Mouse (Mus musculus) right cerebral cortex, postnatal 10 days (tissue): ENCODE data around the gene Sema3f.
A peak's percentile ranks its signal among the peaks of the same experiment; 100 is the strongest.

Experiments
- DNase-seq, 2 experiments: peaks; one replicate each; pipeline ENCODE4 v3.0.0; 2021; ENCODE audit warnings: low spot score in 2 of 2

Sema3f gene

GRCm38 (mm10) chr9:107662342-107662741 lies 47.9 kb downstream of the Sema3f start:
- no peak for DNase-seq

GRCm38 (mm10) chr9:107660777-107661176 lies 49.5 kb downstream of the Sema3f start:
- no peak for DNase-seq

- DNase-seq = peak in 1 of 2 experiments; percentile 54
These were observed 50.3 kb downstream of the Sema3f start for GRCm38 (mm10) chr9:107659961-107660360.

- peak; percentile 88 to 89 for DNase-seq
These were observed 50.7 kb downstream of the Sema3f start for GRCm38 (mm10) chr9:107659551-107659950.

- no peak for DNase-seq
These were observed 52.2 kb downstream of the Sema3f start for GRCm38 (mm10) chr9:107658096-107658495.

GRCm38 (mm10) chr9:107657144-107657543 lies 53.1 kb downstream of the Sema3f start:
- DNase-seq = no peak

GRCm38 (mm10) chr9:107654585-107654984 lies 55.7 kb downstream of the Sema3f start:
- no peak for DNase-seq

- no peak for DNase-seq
These were observed 56.8 kb downstream of the Sema3f start for GRCm38 (mm10) chr9:107653474-107653873.

GRCm38 (mm10) chr9:107650708-107651481 lies 59.4 kb downstream of the Sema3f start:
- peak; percentile 81 to 84 for DNase-seq

GRCm38 (mm10) chr9:107650225-107650624 lies 60.0 kb downstream of the Sema3f start:
- DNase-seq = peak; percentile 73 to 79

- no peak for DNase-seq
These were observed 61.5 kb downstream of the Sema3f start for GRCm38 (mm10) chr9:107648767-107649166.

GRCm38 (mm10) chr9:107646975-107647374 lies 63.3 kb downstream of the Sema3f start:
- DNase-seq = no peak

- DNase-seq = peak; percentile 75 to 88
These were observed 64.7 kb downstream of the Sema3f start for GRCm38 (mm10) chr9:107645577-107645976.

- DNase-seq = no peak
These were observed 65.1 kb downstream of the Sema3f start for GRCm38 (mm10) chr9:107645153-107645510.

- DNase-seq = peak; percentile 91 to 94
These were observed 65.7 kb downstream of the Sema3f start for GRCm38 (mm10) chr9:107644495-107645152.

- no peak for DNase-seq
These were observed 66.6 kb downstream of the Sema3f start for GRCm38 (mm10) chr9:107643544-107644214.

- no peak for DNase-seq
These were observed 68.6 kb downstream of the Sema3f start for GRCm38 (mm10) chr9:107641666-107642065.

- DNase-seq = peak; percentile 50 to 58
These were observed 70.0 kb downstream of the Sema3f start for GRCm38 (mm10) chr9:107640257-107640772.

GRCm38 (mm10) chr9:107637070-107637469 lies 73.2 kb downstream of the Sema3f start:
- no peak for DNase-seq

GRCm38 (mm10) chr9:107635279-107636028 lies 74.8 kb downstream of the Sema3f start, which contains the start of gene Gnai2:
Gene Gnai2, minus strand, starts transcription at chr9:107635367.
- peak; percentile 96 for DNase-seq
